Mouse (Mus musculus) heart, adult 2 months (tissue): ENCODE measurements around the gene Pstpip1. TPM values are rescaled to one million over a fixed set of nuclear protein-coding genes. Genes with fewer than 3 reads are reported as not detected.
A peak's percentile ranks its signal among the peaks of the same experiment; 100 is the strongest.

Experiments
- DNase-seq, 2 experiments: peaks; one replicate each; pipeline ENCODE4 v3.0.0; 2021
- H3K27ac ChIP-seq: fragments of 200-600 bp; 2 replicates; pipeline ENCODE4 v1.8.1; 2022
- H3K27me3 ChIP-seq: fragments of 200-500 bp; 2 replicates; pipeline ENCODE4 v1.6.1; 2012; ENCODE audit warnings: mild to moderate bottlenecking, low read length, inconsistent platforms, mixed read lengths; ENCODE audit not compliant: control insufficient read depth, insufficient read depth
- H3K36me3 ChIP-seq: fragments of 200-500 bp; 2 replicates; pipeline ENCODE4 v1.6.1; 2012; ENCODE audit warnings: low read length, inconsistent platforms; ENCODE audit not compliant: control insufficient read depth, insufficient read depth
- H3K4me1 ChIP-seq: fragments of 200-500 bp; 2 replicates; pipeline ENCODE4 v1.6.1; 2011; ENCODE audit warnings: low read length; ENCODE audit not compliant: control insufficient read depth, insufficient read depth
- H3K4me3 ChIP-seq: fragments of 200-600 bp; 2 replicates; pipeline ENCODE4 v1.8.1; 2022
- H3K79me2 ChIP-seq: fragments of 200-500 bp; replicated peaks from 2 replicates; pipeline ENCODE4 v1.6.1; 2012; ENCODE audit warnings: mild to moderate bottlenecking, inconsistent platforms, low read length, moderate library complexity, mixed read lengths; ENCODE audit not compliant: control insufficient read depth, insufficient read depth
- H3K9ac ChIP-seq: fragments of 200-500 bp; 2 replicates; pipeline ENCODE4 v1.6.1; 2012; ENCODE audit warnings: low read depth, mild to moderate bottlenecking, control low read depth, inconsistent platforms, low read length, mixed read lengths
- CTCF ChIP-seq: fragments of 200-600 bp; IDR thresholded peaks from 2 replicates; pipeline ENCODE4 v1.8.1; 2022; ENCODE audit warnings: antibody characterized with exemption, mild to moderate bottlenecking, moderate library complexity
- EP300 ChIP-seq: fragments of 200-500 bp; IDR thresholded peaks from 2 replicates; pipeline ENCODE4 v1.6.1; 2011; ENCODE audit warnings: low read depth, low read length, control low read depth; ENCODE audit not compliant: insufficient read depth
- POLR2A ChIP-seq: fragments of 200-500 bp; IDR thresholded peaks from 2 replicates; pipeline ENCODE4 v1.6.1; 2011; ENCODE audit warnings: mild to moderate bottlenecking, low read depth, low read length, control low read depth; ENCODE audit not compliant: insufficient read depth
- WGBS: fragments of 180-500 bp; shearing (Covaris S2); methylation state at CpG from one replicate; pipeline ENCODE4 v1.1.7; 2018; 5-methylcytosine and 5-hydroxymethylcytosine counted together
- intact Hi-C: fragments of 180-260 bp; cut with DNase I; formaldehyde crosslinking; loops from one replicate; pipeline ENCODE4 v1.15.1; 2025
- polyA plus RNA-seq: library from polyadenylated mRNA; depleted of rRNA; stranded (reverse); fragments of >200 nt; gene quantifications from 2 replicates; pipeline ENCODE4 v1.2.3, GENCODE M21; 2012; rRNA removed
- total RNA-seq, 2 experiments: library from RNA; stranded (reverse); gene quantifications; 2 replicates each; pipeline ENCODE4 v1.2.3; 2021

The Pstpip1 gene
- total and polyA plus RNA-seq, 3 experiments = 1.5 to 4.0 (median 1.5) TPM

- H3K9ac ChIP-seq = peak overlapping the region; percentile 81
These were observed 70.8 kb downstream of the Pstpip1 start for GRCm38 (mm10) chr9:56160341-56161141.

GRCm38 (mm10) chr9:56165377-56165776 lies 75.6 kb downstream of the Pstpip1 start, which contains the start of gene Tspan3:
Tspan3 (minus strand) TSS chr9:56165477.
- WGBS = 96% methylated on average over 6 of the region's 6 CpGs
- no peak within 1 kb of the TSS for H3K27ac ChIP-seq
- no peak within 1 kb of the TSS for H3K9ac ChIP-seq
- no peaks in the 10 kb centered on the region for H3K4me1 ChIP-seq
- no peak within 1 kb of the TSS for H3K4me3 ChIP-seq
- H3K36me3 ChIP-seq = no peaks in the 10 kb centered on the region
- no peaks in the 10 kb centered on the region for H3K79me2 ChIP-seq
- intact Hi-C loops = no loop called here
- TF ChIP-seq POLR2A = no peak
- no peak for DNase-seq
- H3K27me3 ChIP-seq = no peaks in the 10 kb centered on the region

More at GRCm38 (mm10) chr9:56160341-56161141, 70.8 kb downstream of the Pstpip1 start:
- under 1% methylated on average over 82 of the region's 82 CpGs for WGBS
- DNase-seq = peak; percentile 91 to 93
- no peaks in the 10 kb centered on the region; the same call in 1 of the 2 replicates for H3K36me3 ChIP-seq
- intact Hi-C loops = no loop called here
- H3K79me2 ChIP-seq = peaks cover 2% of the 10 kb centered on the region; the same call in 1 of the 2 replicates
- no peaks in the 10 kb centered on the region for H3K27me3 ChIP-seq
- H3K27ac ChIP-seq = peak overlapping the region; percentile 76
- TF ChIP-seq POLR2A (peak; percentile 50; the same call in 1 of the 2 replicates), CTCF (no peak)
- H3K4me1 ChIP-seq = no peaks in the 10 kb centered on the region; the same call in 1 of the 2 replicates
- peak overlapping the region; percentile 86 for H3K4me3 ChIP-seq

GRCm38 (mm10) chr9:56166161-56166560 lies 76.4 kb downstream of the Pstpip1 start:
- Histone ChIP-seq H3K27me3 (no peaks in the 10 kb centered on the region), H3K4me1 (no peaks in the 10 kb centered on the region), H3K9ac (no peak overlapping the region), H3K4me3 (no peak overlapping the region), H3K79me2 (no peaks in the 10 kb centered on the region), H3K27ac (no peak overlapping the region), H3K36me3 (no peaks in the 10 kb centered on the region)
- WGBS = 63% methylated on average over 5 of the region's 5 CpGs
- TF ChIP-seq CTCF = no peak
- TF ChIP-seq EP300 = no peak
- no peak for TF ChIP-seq POLR2A
- no peak for DNase-seq
- intact Hi-C loops = no loop called here

GRCm38 (mm10) chr9:56167690-56168089 lies 77.9 kb downstream of the Pstpip1 start:
- no peak overlapping the region for H3K27ac ChIP-seq

GRCm38 (mm10) chr9:56175316-56175715 lies 85.6 kb downstream of the Pstpip1 start:
- Histone ChIP-seq H3K79me2 (no peaks in the 10 kb centered on the region), H3K4me3 (no peak overlapping the region), H3K36me3 (no peaks in the 10 kb centered on the region), H3K27me3 (no peaks in the 10 kb centered on the region), H3K27ac (no peak overlapping the region), H3K4me1 (no peaks in the 10 kb centered on the region), H3K9ac (no peak overlapping the region)
- intact Hi-C loops = no loop called here
- DNase-seq = no peak
- TF ChIP-seq EP300 = no peak
- no peak for TF ChIP-seq CTCF
- TF ChIP-seq POLR2A = no peak
- WGBS = 88% methylated on average over 3 of the region's 3 CpGs

More at GRCm38 (mm10) chr9:56167690-56168089, 77.9 kb downstream of the Pstpip1 start:
- H3K4me3 ChIP-seq = no peak overlapping the region
- intact Hi-C loops = no loop called here
- no peaks in the 10 kb centered on the region for H3K36me3 ChIP-seq
- no peak for DNase-seq
- no peak for TF ChIP-seq EP300
- TF ChIP-seq POLR2A = no peak
- no peak for TF ChIP-seq CTCF
- no peaks in the 10 kb centered on the region for H3K4me1 ChIP-seq
- 74% methylated on average over 6 of the region's 6 CpGs for WGBS
- H3K9ac ChIP-seq = no peak overlapping the region
- no peaks in the 10 kb centered on the region for H3K79me2 ChIP-seq
- H3K27me3 ChIP-seq = no peaks in the 10 kb centered on the region

- H3K27ac ChIP-seq = no peak overlapping the region
- no peaks in the 10 kb centered on the region for H3K27me3 ChIP-seq
- DNase-seq = no peak
- peaks cover 5% of the 10 kb centered on the region for H3K4me1 ChIP-seq
- no peaks in the 10 kb centered on the region for H3K79me2 ChIP-seq
- no peak overlapping the region for H3K9ac ChIP-seq
- TF ChIP-seq POLR2A = no peak
- no peak for TF ChIP-seq CTCF
- TF ChIP-seq EP300 = no peak
- no peaks in the 10 kb centered on the region for H3K36me3 ChIP-seq
- intact Hi-C loops = no loop called here
- H3K4me3 ChIP-seq = no peak overlapping the region
- 68% methylated on average over 4 of the region's 4 CpGs for WGBS
These were observed 87.6 kb downstream of the Pstpip1 start for GRCm38 (mm10) chr9:56177354-56177753.

Other genes starting within 250 kb of the Pstpip1 start
- 10 to 100 TPM; 17.1 to 17.5 TPM for gene Scaper, start 151.8 kb upstream of the Pstpip1 start, total RNA-seq
- 5.1 and 7.1 TPM in 2 replicates for gene Scaper, start 151.8 kb upstream of the Pstpip1 start, polyA plus RNA-seq
- gene 4930563M21Rik, start 79.4 kb upstream of the Pstpip1 start, total RNA-seq = not detected
- gene 4930563M21Rik, start 79.4 kb upstream of the Pstpip1 start, polyA plus RNA-seq = not detected in 2 replicates
- gene Rcn2, start 48.1 kb upstream of the Pstpip1 start, total RNA-seq = 10 to 100 TPM; 31.0 to 31.9 TPM
- 17.1 and 32.4 TPM in 2 replicates for gene Rcn2, start 48.1 kb upstream of the Pstpip1 start, polyA plus RNA-seq
- gene Tspan3, start 75.5 kb downstream of the Pstpip1 start, total RNA-seq = 100 to 1,000 TPM; 182 to 196 TPM
- gene Tspan3, start 75.5 kb downstream of the Pstpip1 start, polyA plus RNA-seq = 209 and 406 TPM in 2 replicates